Mouse (Mus musculus): ENCODE results near the gene Tlr12.

GRCm38 (mm10) chr4:128607661-128608060 is 10.8 kb downstream of the Tlr12 start:
- TF ChIP-seq CTCF (conservative IDR thresholded peaks at IDR 0.05; ENCODE audit: insufficient read depth, insufficient read length, low read depth, low read length), result no peak
- TF ChIP-seq POLR2A (IDR thresholded peaks at IDR 0.05; ENCODE audit: low read depth, low read length), result no peak
